ENCODE assay signal across 13 mouse cellular contexts in the genomic region with DNA sequence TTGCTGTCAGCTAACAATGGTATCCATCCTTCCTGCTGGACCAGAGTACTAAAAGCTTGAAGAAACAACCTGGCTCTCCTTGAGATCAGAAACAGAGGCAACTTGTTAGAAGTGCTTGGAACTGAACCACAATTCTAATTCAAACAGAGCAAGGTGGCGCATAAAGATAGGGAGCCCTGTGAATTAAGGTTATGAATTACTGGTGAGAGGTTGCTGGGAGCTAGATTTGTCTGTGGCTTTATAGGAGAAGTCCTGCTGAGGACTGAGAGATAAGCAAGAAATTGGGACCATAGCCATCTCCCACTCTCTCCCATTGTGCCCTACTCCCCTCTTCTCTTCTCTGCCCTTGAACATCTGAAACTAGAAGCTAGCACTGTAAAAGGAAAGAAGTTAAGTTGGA.
"Had no signal": no experiment of that assay in that cellular context is flagged by ENCODE, and none has a peak within 500 bp of the region (broad histone marks: within the 10 kb centered on the region; RNA-seq: fewer than 3 reads in every experiment).

No protein-coding gene starts in this region.

- H3K27me3 ChIP-seq: liver, embryonic 15.5 days; lung, embryonic 15.5 days; neural tube, embryonic 12.5 days had no signal

- H3K4me1 ChIP-seq: liver, embryonic 15.5 days; lung, embryonic 15.5 days; midbrain, embryonic 12.5 days; midbrain, embryonic 15.5 days; neural tube, embryonic 12.5 days; neural tube, embryonic 15.5 days had no signal

- H3K36me3 ChIP-seq: liver, embryonic 15.5 days; lung, embryonic 15.5 days; midbrain, embryonic 12.5 days; midbrain, embryonic 15.5 days; neural tube, embryonic 12.5 days; neural tube, embryonic 15.5 days had no signal

- H3K27ac ChIP-seq: left cerebral cortex, adult 2 months; liver, embryonic 15.5 days; lung, embryonic 15.5 days; midbrain, embryonic 12.5 days; midbrain, embryonic 15.5 days; neural tube, embryonic 12.5 days; neural tube, embryonic 15.5 days; stomach, postnatal 0 days had no signal

- H3K9me3 ChIP-seq: liver, embryonic 15.5 days; lung, embryonic 15.5 days; midbrain, embryonic 12.5 days; midbrain, embryonic 15.5 days; neural tube, embryonic 12.5 days; neural tube, embryonic 15.5 days had no signal

- H3K9ac ChIP-seq: liver, embryonic 15.5 days; lung, embryonic 15.5 days; midbrain, embryonic 12.5 days; midbrain, embryonic 15.5 days; neural tube, embryonic 12.5 days; neural tube, embryonic 15.5 days had no signal

- H3K4me3 ChIP-seq: left cerebral cortex, adult 2 months; liver, embryonic 15.5 days; lung, embryonic 15.5 days; midbrain, embryonic 12.5 days; midbrain, embryonic 15.5 days; neural tube, embryonic 12.5 days; neural tube, embryonic 15.5 days had no signal

- DNase-seq: kidney, adult 18-20 months; kidney, adult 9 months; layer of hippocampus, adult 9-11 months had no signal

- ATAC-seq: intestine, embryonic 16.5 days; midbrain, embryonic 15.5 days had no signal

- H3K4me2 ChIP-seq: liver, embryonic 11.5 days; liver, embryonic 15.5 days; lung, embryonic 15.5 days; midbrain, embryonic 12.5 days; midbrain, embryonic 15.5 days; neural tube, embryonic 12.5 days; neural tube, embryonic 15.5 days had no signal
